Mouse (Mus musculus) embryo, embryonic 11.5 days (tissue): ENCODE data around the gene Kif2a.
"Not testable (repeated sequence)": the region's sequence is repeated elsewhere in the genome, so short reads cannot be mapped to it uniquely, and the experiment has no call there.

ENCODE experiments used
- DNase-seq: peaks from one replicate; pipeline ENCODE4 v3.0.0-alpha.2; 2012; ENCODE audit warnings: low read depth, low spot score

Kif2a gene

GRCm38 (mm10) chr13:106936256-106937137 is 85.4 kb downstream of the Kif2a start, which contains the start of gene Ipo11:
Gene Ipo11 (minus strand): TSS chr13:106936958.
- peak; percentile 93 for DNase-seq

GRCm38 (mm10) chr13:106935871-106936255 is 86.1 kb downstream of the Kif2a start:
- no peak for DNase-seq

DNA sequence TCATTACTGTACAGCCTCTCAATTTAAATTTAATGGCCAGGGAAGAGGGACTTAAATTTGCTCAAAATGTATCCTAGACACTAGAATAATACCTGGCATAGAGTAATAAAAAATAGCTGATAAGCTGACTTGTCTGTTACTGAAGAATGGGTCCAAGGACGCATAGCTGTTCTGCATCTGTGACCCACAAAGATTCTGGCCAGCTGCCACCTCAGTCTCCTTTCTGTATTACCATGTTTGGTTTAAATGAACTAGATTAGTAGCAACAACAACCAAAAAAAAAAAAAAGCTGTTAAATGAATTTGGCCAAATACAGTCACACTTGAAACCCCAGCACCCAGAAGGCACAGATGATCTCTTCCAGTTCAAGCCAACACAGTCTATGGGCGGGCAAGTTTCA is 92.7 kb downstream of the Kif2a start:
- DNase-seq = no peak

GRCm38 (mm10) chr13:106928296-106928695 is 93.6 kb downstream of the Kif2a start:
- DNase-seq = no peak

DNA sequence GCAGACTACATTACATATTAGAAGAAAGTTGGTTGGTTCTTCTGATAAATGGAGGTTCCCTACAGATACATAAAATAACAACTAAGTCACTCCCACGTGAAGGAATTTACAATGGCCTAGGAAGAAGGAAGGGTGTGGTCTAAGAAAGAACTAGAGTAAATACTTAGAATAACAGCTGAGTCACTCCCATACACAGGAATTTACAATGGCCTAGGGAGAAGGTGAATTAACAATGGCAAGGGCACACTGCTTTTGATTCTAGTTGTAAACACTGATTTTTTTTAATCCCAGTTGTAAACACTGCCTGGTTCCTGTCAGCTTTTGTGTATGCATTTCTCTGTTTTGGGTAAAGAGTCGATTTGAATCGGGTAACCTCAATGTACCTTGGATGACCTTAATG is 96.0 kb downstream of the Kif2a start:
- DNase-seq = not testable (repeated sequence)

GRCm38 (mm10) chr13:106918322-106919050 is 103.4 kb downstream of the Kif2a start:
- peak; percentile 23 for DNase-seq

- DNase-seq = no peak
Observed at GRCm38 (mm10) chr13:106913125-106913736, 108.7 kb downstream of the Kif2a start.

GRCm38 (mm10) chr13:106910096-106910495 is 111.8 kb downstream of the Kif2a start:
- DNase-seq = no peak
